Mouse (Mus musculus) bone marrow, adult 2 months (tissue): ENCODE data around the gene Slc36a2.

ENCODE experiments used
- CTCF ChIP-seq: fragments of 200-500 bp; IDR thresholded peaks from 2 replicates; pipeline ENCODE4 v1.5.1; 2011; ENCODE audit warnings: low read length, control low read depth; ENCODE audit not compliant: control insufficient read depth, insufficient read depth
- POLR2A ChIP-seq: fragments of 200-500 bp; IDR thresholded peaks from 2 replicates; pipeline ENCODE4 v1.6.1; 2011; ENCODE audit warnings: low read depth, mild to moderate bottlenecking, control low read depth, low read length, borderline replicate concordance; ENCODE audit not compliant: control insufficient read depth

- TF ChIP-seq CTCF, result no peak
- no peak for TF ChIP-seq POLR2A
Measured at GRCm38 (mm10) chr11:55184246-55184645, 631 bp downstream of the Slc36a2 start.
